Mouse (Mus musculus) gastrocnemius, adult 2 months (tissue): ENCODE measurements around the gene Pdia3. TPM values are rescaled to one million over a fixed set of nuclear protein-coding genes. Genes with fewer than 3 reads are reported as not detected.
A peak's percentile ranks its signal among the peaks of the same experiment; 100 is the strongest.
"Not testable (repeated sequence)": the region's sequence is repeated elsewhere in the genome, so short reads cannot be mapped to it uniquely, and the experiment has no call there.

Experiments used
- DNase-seq: peaks from one replicate; pipeline ENCODE4 v3.0.0; 2022
- H3K27ac ChIP-seq: fragments of 200-600 bp; 2 replicates; pipeline ENCODE4 v1.8.1; 2022; ENCODE audit warnings: mild to moderate bottlenecking
- H3K4me3 ChIP-seq: fragments of 200-600 bp; 2 replicates; pipeline ENCODE4 v1.8.1; 2022; ENCODE audit warnings: mild to moderate bottlenecking, moderate library complexity
- CTCF ChIP-seq: fragments of 200-600 bp; IDR thresholded peaks from 2 replicates; pipeline ENCODE4 v1.8.1; 2022; ENCODE audit warnings: antibody characterized with exemption, mild to moderate bottlenecking, moderate library complexity
- intact Hi-C: fragments of 180-260 bp; cut with DNase I; formaldehyde crosslinking; loops from one replicate; pipeline ENCODE4 v1.15.1; 2025
- long read RNA-seq, 2 experiments: library from polyadenylated mRNA; stranded (forward); transcript quantifications; one replicate each; pipeline ENCODE4 v2.0.0; 2021
- total RNA-seq, 2 experiments: library from RNA; stranded (reverse); gene quantifications; 2 replicates each; pipeline ENCODE4 v1.2.3; 2021

Pdia3 gene
- 10 to 100 TPM; 34.1 to 46.9 TPM for total RNA-seq
- long read RNA-seq, experiment 1, transcript Pdia3-201 (13 exons, 2,770 nt), result major isoform, 27 of 29 reads
- long read RNA-seq, experiment 1, partial matches to known transcripts, result 2 of 29 reads
- long read RNA-seq, experiment 1, other reads (novel, unspliced or antisense), result 0 of 29 reads
- long read RNA-seq, experiment 2, transcript Pdia3-201 (13 exons, 2,770 nt), result major isoform, 26 of 27 reads
- long read RNA-seq, experiment 2, partial matches to known transcripts, result 1 of 27 reads
- long read RNA-seq, experiment 2, other reads (novel, unspliced or antisense), result 0 of 27 reads

DNA sequence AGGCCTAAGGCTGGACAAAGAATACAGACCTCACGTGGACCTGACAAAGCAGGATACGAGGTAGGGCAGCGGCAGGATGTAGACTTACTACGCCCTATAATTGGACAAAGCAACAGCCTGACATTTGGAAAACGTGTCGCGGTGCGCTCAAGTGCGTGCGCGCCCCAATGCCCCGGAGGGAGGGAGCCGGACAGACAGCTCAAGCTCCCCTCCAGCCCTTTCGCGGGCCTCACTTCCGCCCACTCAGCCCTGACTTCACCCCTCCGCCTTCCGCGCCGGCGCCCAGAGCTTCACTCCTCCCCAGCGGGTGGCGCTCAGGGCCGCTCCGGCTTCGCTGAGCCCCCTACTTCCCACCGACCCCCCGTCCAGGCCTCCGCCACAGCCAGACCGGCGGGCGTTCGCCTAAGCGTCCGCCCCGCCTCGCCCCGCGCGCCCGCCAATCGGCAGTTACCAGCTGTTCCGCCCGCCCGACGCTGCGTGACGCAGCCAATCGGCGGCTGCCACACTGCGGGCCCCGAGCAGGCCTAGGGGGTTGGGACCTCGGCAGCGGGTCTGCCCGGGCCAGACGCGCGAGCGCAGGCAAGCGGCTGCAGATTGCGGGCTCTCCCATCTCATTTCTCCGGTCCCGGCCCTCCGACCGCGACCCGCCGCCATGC lies at the start of gene Pdia3, which contains the start of gene Catsper2:
Gene Pdia3, plus strand, starts transcription at position 389 of the 656 bp plus-strand sequence.
Gene Catsper2, minus strand, starts transcription at position 406 of the 656 bp plus-strand sequence.
- Histone ChIP-seq H3K4me3 (peak within 1 kb of the TSS; percentile 86), H3K27ac (peak within 1 kb of the TSS; percentile 100)
- intact Hi-C loops, result loop anchor here (5.0 kb wide), 1 partner anchor 69 kb away; no protein-coding TSS in a partner anchor
- TF ChIP-seq CTCF, result peak; percentile 57
- DNase-seq, result peak; percentile 99

DNA sequence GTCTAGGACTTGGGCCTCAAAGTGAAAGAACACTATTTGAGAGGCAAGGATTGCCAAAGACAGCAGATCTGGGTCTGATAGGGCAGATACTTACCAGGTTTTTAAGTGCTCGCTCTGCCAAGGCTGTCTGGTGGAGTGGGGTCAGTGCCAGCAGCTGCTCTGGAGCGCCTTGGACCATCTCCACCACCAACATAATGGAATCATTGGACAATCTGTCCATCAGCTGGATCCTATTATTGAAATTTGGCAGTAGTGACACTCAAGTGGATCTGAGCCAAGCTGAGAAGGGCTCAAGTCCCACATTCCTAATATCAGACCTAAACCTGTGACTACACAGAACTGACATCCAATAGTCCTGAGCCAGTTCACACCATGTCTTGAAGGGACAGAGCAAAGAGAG lies 44.7 kb upstream of the Pdia3 start:
- Histone ChIP-seq H3K4me3 (no peak overlapping the region), H3K27ac (no peak overlapping the region)
- no peak for TF ChIP-seq CTCF
- intact Hi-C loops, result no loop called here
- no peak for DNase-seq

DNA sequence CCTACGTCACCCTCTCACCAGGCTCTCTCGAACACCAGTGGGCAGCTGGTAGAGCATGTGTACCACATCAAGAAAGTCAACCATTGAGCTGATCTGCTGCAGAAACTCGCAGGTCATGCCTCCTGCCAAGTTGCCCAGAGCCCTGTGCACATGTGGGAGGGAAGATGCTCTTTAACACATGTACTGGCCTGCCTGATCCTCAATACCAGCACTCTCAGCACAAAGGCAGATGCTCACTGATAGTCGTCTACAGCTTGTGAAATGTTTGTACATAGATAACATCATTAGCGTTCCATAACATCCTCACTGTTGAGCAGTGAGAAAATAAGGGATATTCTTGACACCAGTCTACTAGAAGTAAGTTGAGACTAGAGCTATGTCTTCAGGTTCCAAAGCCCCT lies 42.7 kb upstream of the Pdia3 start:
- no peak for TF ChIP-seq CTCF
- DNase-seq, result no peak
- Histone ChIP-seq H3K4me3 (no peak overlapping the region), H3K27ac (no peak overlapping the region)
- intact Hi-C loops, result no loop called here

DNA sequence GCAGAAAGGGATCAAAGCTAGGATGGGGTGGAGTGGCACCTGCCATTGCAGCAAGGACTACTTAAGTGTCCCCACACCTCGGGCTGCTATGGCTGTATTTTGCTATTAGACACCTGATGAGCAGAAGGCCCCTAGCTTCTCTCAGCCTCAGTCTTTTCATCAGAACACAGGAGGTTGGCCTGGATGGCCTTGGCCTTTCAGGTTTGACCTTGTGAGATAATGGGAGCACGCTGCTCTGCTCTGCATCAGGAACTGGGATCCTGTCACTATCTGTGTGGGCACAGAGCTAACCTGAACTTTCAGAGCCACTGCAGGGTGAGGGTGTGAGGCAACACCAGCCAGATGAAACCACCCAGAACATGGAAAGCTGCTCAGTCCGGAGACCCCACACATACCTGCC lies 41.3 kb upstream of the Pdia3 start:
- H3K4me3 ChIP-seq, result no peak overlapping the region
- intact Hi-C loops, result no loop called here
- DNase-seq, result no peak
- no peak overlapping the region for H3K27ac ChIP-seq
- no peak for TF ChIP-seq CTCF

DNA sequence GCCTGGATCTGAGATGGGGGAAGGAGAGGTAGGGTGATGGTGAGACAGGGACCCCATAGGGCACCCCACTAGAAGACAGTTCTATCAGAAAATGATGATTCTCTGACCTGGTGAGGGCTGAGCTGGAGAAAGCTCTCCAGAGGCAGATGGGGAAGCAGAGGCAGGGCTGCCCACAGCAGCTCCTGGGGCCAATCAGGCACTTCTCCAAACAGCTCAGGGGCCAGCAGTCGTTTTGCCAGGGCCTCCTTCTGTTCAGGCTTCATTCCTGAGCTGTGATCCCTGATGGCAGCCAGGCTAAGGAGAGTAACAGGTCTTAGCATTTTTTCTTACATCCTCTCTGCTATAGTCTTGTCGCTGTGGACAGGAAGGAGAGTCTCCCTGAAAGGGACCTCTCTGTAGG lies 38.8 kb upstream of the Pdia3 start:
- DNase-seq, result no peak
- no peak overlapping the region for H3K4me3 ChIP-seq
- TF ChIP-seq CTCF, result no peak
- intact Hi-C loops, result no loop called here
- no peak overlapping the region for H3K27ac ChIP-seq

DNA sequence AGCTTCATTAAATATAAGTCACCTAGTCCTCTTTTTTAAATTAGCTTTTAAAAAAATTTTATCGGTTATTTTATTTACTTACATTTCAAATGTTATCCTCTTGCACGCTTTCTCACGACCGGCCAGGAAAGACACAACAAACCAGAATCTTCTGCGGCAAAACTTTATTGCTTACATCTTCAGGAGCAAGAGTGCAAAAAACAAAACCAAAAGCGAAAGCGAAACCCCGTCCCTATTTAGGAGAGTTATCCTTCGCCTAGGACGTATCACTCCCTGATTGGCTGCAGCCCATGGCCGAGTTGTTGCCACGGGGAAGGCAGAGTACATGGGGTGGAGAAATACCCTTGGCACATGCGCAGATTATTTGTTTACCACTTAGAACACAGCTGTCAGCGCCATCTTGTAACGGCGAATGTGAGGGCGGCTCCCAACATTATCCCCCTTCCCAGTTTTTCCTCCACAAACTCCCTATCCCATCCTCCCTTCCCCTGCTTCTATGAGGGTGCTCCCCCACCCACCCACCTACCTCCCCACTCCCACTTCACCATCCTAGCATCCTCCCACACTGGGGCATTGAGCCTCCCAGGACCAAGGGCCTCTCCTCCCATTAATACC lies 26.5 kb upstream of the Pdia3 start, which contains the start of gene Strc:
Gene Strc, minus strand, starts transcription at position 208 of the 615 bp plus-strand sequence.
- H3K4me3 ChIP-seq, H3K27ac ChIP-seq, intact Hi-C loops, DNase-seq: not testable (repeated sequence)

DNA sequence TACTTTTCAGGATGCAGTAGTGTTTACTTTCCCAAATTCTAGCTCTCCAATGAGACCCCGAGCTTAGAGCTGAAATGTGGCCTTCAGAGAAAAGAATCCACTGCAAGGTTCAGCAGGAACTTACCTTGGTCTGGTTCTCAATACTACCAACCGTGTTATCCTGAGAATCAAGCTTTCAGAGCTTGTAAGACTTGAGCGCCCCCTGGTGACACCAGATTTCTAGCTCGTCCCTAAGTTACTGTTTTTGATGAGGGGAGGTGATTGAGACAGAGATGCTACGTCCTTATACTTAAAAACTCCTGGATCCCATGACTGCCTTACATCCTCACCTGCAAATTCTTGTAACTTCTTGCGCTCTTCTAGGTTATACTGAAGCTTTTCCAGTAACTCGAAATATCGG lies 17.0 kb upstream of the Pdia3 start:
- peak; percentile 83 for TF ChIP-seq CTCF
- peak; percentile 82 for DNase-seq
- Histone ChIP-seq H3K27ac (no peak overlapping the region), H3K4me3 (no peak overlapping the region)
- intact Hi-C loops, result no loop called here

DNA sequence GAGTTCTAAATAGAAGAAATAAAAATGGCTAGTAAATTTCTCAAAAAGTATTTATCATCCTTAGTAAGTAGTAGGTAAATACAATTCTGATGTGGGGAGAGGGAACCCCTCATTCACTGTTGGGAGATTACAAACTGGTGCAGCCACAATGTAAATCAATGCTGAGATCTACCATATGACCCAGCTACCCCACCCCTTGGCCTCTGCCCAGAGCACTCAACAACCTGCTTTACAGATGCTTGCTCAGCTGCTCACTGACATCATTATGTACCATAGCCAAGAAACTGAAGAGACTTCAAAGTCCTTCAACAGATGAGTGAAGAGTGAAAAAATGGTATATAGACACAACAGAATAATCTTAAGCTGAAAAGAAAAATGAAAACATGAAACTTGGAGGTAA lies 10.3 kb upstream of the Pdia3 start:
- intact Hi-C loops, result no loop called here
- TF ChIP-seq CTCF, result no peak

DNA sequence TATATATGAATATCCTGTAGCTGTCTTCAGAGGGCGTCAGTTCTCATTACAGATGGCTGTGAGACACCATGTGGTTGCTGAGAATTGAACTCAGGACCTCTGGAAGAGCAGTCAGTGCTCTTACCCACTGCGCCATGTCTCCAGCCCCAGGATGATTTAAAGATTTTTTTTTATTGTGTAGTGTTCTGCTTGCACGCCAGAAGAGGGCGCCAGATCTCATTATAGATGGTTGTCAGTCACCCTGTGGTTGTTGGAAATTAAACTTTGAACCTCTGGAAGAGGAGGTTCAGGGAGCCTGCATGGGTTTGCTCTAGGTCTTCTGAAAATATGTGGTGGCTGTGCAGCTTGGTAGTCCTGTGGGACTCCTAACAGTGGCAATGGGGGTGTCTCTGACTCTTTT lies 5.4 kb upstream of the Pdia3 start:
- intact Hi-C loops, result no loop called here
- H3K4me3 ChIP-seq, result no peak overlapping the region
- DNase-seq, result peak; percentile 40
- H3K27ac ChIP-seq, result no peak overlapping the region
- peak; percentile 67 for TF ChIP-seq CTCF

More for the DNA sequence above, 10.3 kb upstream of the Pdia3 start:
- no peak for DNase-seq
- Histone ChIP-seq H3K4me3 (no peak overlapping the region), H3K27ac (no peak overlapping the region)

DNA sequence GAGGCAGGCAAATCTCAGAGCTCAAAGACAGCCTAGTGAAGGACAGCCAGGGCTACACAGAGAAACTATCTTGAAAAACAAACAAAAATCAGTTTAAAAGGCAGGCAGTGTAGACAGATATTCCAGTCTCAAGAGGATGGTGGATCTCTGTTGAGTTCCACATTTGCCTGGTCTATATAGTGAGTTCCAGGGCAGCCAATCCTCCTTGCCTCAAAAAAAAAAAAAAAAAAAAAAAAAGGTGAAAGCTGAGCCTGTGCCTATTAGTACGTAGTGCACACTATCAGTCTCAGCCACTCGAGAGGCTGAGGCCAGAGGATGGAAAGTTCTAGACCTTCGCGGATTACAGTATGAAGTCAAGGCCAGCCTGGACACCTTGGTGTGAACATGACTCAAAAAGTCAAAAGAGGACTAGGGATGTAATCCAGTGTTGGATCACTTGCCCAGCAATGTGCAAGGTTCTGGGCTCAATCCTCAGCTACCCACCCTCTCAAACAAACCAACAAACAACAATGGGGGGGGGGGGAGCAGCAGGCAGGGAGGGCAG lies 660 bp upstream of the Pdia3 start:
- Histone ChIP-seq H3K4me3 (peak overlapping the region; percentile 86), H3K27ac (peak overlapping the region; percentile 100)
- TF ChIP-seq CTCF, result no peak
- peak; percentile 20 for DNase-seq
- intact Hi-C loops, result loop anchor here (5.0 kb wide), 1 partner anchor 69 kb away; no protein-coding TSS in a partner anchor

DNA sequence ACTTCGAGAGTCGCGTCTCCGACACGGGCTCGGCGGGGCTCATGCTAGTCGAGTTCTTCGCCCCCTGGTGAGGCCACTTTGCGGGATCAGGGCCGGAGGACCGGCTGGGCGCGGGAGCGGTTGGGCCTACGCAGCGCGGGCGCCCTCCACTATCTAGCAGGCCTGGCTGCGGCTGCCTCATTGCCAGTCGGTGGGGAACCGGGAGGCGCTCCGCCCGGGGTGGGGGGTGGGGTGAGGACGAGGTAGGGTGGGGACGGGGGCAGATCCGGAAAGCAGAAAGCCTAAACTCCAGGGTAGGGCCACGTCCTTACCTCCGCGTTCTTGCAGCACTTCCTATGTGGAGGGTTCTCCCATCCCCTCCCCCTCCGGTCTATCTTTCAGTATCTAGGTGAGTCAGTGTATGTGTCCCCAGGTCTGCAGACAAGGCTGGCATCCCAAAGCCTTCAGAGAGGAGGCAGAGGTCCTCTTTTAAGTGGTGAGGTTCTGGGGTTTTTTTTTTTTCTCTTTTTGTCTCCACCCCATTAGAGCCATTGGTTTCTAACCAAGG lies 637 bp downstream of the Pdia3 start:
- intact Hi-C loops, result loop anchor here (5.0 kb wide), 1 partner anchor 68 kb away; no protein-coding TSS in a partner anchor
- H3K4me3 ChIP-seq, result peak overlapping the region; percentile 86
- peak overlapping the region; percentile 100 for H3K27ac ChIP-seq
- no peak for DNase-seq
- no peak for TF ChIP-seq CTCF

DNA sequence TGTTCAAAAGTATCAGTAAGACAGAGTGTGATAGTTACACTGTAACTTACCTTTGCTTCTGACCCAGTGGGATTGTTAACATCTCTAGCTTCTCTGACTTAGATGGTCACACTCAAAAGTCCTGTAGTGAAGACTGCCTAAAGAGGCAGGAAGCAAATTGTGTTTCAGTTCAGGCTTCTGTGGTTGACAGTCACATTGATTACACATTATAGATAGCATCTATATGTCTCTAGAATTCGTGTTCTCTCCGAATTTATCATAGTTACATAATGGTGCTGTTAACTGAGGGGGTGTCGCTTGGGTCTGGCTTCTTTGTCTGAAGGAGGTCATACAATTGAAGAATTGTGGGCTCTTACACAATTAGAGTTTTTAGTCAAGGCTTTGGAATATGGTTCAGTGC lies 1.5 kb downstream of the Pdia3 start:
- H3K27ac ChIP-seq, result peak overlapping the region; percentile 100
- no peak for TF ChIP-seq CTCF
- intact Hi-C loops, result no loop called here

More for the DNA sequence above, 1.5 kb downstream of the Pdia3 start:
- no peak for DNase-seq
- peak overlapping the region; percentile 86 for H3K4me3 ChIP-seq
